Comparison of ENCODE assay signal across 32 mouse cellular contexts in genomic region chr7:99041818-99042217, GRCm38 (mm10).
A peak's percentile ranks its signal among the peaks of the same experiment; 100 is the strongest.
DNase-seq lines count a peak whose midpoint lies in the region; ATAC-seq lines count a peak whose summit lies in the region.
"Had no signal": no experiment of that assay in that cellular context is flagged by ENCODE, and none has a peak within 500 bp of the region (broad histone marks: within the 10 kb centered on the region; RNA-seq: fewer than 3 reads in every experiment).

No protein-coding gene starts in this region.

- WGBS in hindbrain, embryonic 14.5 days, result 76% methylated on average over 9 of the region's 9 CpGs

- no peaks in the 10 kb centered on the region for H3K27me3 ChIP-seq in splenic B cell, adult 2 months (ENCODE audit: control insufficient read depth, insufficient read depth, low read length, poor library complexity, severe bottlenecking)
- H3K27me3 ChIP-seq in hindbrain, embryonic 14.5 days (ENCODE audit: control insufficient read depth, insufficient read depth, low read length), result no peaks in the 10 kb centered on the region
- H3K27me3 ChIP-seq: embryonic facial prominence, embryonic 13.5 days; forebrain, embryonic 12.5 days; heart, embryonic 12.5 days; heart, embryonic 15.5 days; hindbrain, embryonic 13.5 days; intestine, embryonic 15.5 days had no signal

- peak; percentile 51 for DNase-seq in CD4-positive helper T cell, adult 2 months (ENCODE audit: low read depth, low spot score)
- peak; percentile 52 for DNase-seq in splenic B cell, adult 2 months (ENCODE audit: low read depth, low spot score)
- no peak for DNase-seq in kidney, postnatal 14 days
- DNase-seq in hindbrain, embryonic 14.5 days (ENCODE audit: low spot score), result no peak
- no peak for DNase-seq in left cerebral cortex, adult 11 months (ENCODE audit: low spot score)
- DNase-seq: adrenal gland, postnatal 10 days; cerebellum, adult 11 months; cerebellum, adult 2 months; cerebellum, postnatal 10 days; cerebellum, postnatal 36 days; embryo, embryonic 11 days; forebrain, postnatal 0 days; gastrocnemius, adult 2 months; gastrocnemius, postnatal 25 days; heart, adult 18-20 months; heart, postnatal 10 days; heart, postnatal 36 days; kidney, adult 11 months; kidney, adult 8-10 months had no signal

- no peaks in the 10 kb centered on the region for H3K4me1 ChIP-seq in hindbrain, embryonic 14.5 days (replicated peaks; ENCODE audit: control insufficient read depth, insufficient read depth, low read length)

- H3K4me3 ChIP-seq in hindbrain, embryonic 14.5 days (replicated peaks; ENCODE audit: low read length), result no peak overlapping the region
- H3K4me3 ChIP-seq: embryonic facial prominence, embryonic 10.5 days; embryonic facial prominence, embryonic 13.5 days; erythroblast, embryonic 14.5 days; forebrain, embryonic 12.5 days; gastrocnemius, adult 2 months; heart, embryonic 12.5 days; heart, embryonic 15.5 days; hindbrain, embryonic 10.5 days; hindbrain, embryonic 13.5 days; intestine, embryonic 15.5 days had no signal

- ATAC-seq in CD4-positive, CD25-positive, alpha-beta regulatory T cell, adult 4 months, result peak; percentile 96
- peak; percentile 94 for ATAC-seq in activated CD4-positive, CD25-positive, alpha-beta regulatory T cell, adult 4 months
- ATAC-seq in hindbrain, embryonic 14.5 days (ENCODE audit: low FRiP score), result no peak
- ATAC-seq: forebrain, postnatal 0 days; hindbrain, postnatal 0 days; intestine, embryonic 15.5 days had no signal

- no peak overlapping the region for H3K9ac ChIP-seq in hindbrain, embryonic 14.5 days
- H3K9ac ChIP-seq: embryonic facial prominence, embryonic 13.5 days; forebrain, embryonic 12.5 days; forebrain, postnatal 0 days; heart, embryonic 12.5 days; heart, embryonic 15.5 days; hindbrain, embryonic 13.5 days; intestine, embryonic 15.5 days had no signal

- no peaks in the 10 kb centered on the region for H3K9me3 ChIP-seq in hindbrain, embryonic 14.5 days (ENCODE audit: control insufficient read depth, low read length)
- H3K9me3 ChIP-seq: embryonic facial prominence, embryonic 10.5 days; embryonic facial prominence, embryonic 13.5 days; forebrain, embryonic 12.5 days; G1E; heart, embryonic 12.5 days; heart, embryonic 15.5 days; hindbrain, embryonic 10.5 days; hindbrain, embryonic 13.5 days; intestine, embryonic 15.5 days had no signal

- peaks cover 2% of the 10 kb centered on the region; the same call in 1 of the 2 replicates for H3K36me3 ChIP-seq in splenic B cell, adult 2 months (ENCODE audit: control insufficient read depth, insufficient read depth, low read length, poor library complexity, severe bottlenecking)
- no peaks in the 10 kb centered on the region for H3K36me3 ChIP-seq in hindbrain, embryonic 14.5 days (replicated peaks; ENCODE audit: control insufficient read depth, insufficient read depth)
- H3K36me3 ChIP-seq: embryonic facial prominence, embryonic 10.5 days; embryonic facial prominence, embryonic 13.5 days; forebrain, embryonic 12.5 days; heart, embryonic 12.5 days; heart, embryonic 15.5 days; hindbrain, embryonic 10.5 days; hindbrain, embryonic 13.5 days; intestine, embryonic 15.5 days had no signal

- no peak overlapping the region for H3K27ac ChIP-seq in hindbrain, embryonic 14.5 days
- H3K27ac ChIP-seq: embryonic facial prominence, embryonic 10.5 days; embryonic facial prominence, embryonic 13.5 days; forebrain, embryonic 12.5 days; gastrocnemius, adult 2 months; heart, embryonic 15.5 days; hindbrain, embryonic 10.5 days; hindbrain, embryonic 13.5 days; hindbrain, postnatal 0 days; intestine, embryonic 15.5 days had no signal

- no peak overlapping the region for H3K4me2 ChIP-seq in hindbrain, embryonic 14.5 days (replicated peaks)
- H3K4me2 ChIP-seq: embryonic facial prominence, embryonic 13.5 days; forebrain, embryonic 12.5 days; heart, embryonic 12.5 days; heart, embryonic 15.5 days; hindbrain, embryonic 13.5 days; intestine, embryonic 15.5 days had no signal

Comparison
In these comparisons a context has a peak if more than half of its experiments do, and no peak if none do; other contexts are left out.
1. DNase-seq: peak in CD4-positive helper T cell, adult 2 months (single experiment) and splenic B cell, adult 2 months (single experiment); none in kidney, postnatal 14 days (single experiment), hindbrain, embryonic 14.5 days (single experiment) and left cerebral cortex, adult 11 months (single experiment).